Mouse (Mus musculus): ENCODE data around the gene Il34.

Gene Il34

GRCm38 (mm10) chr8:110776335-110776734 lies 29.4 kb downstream of the Il34 start:
- no peak for DNase-seq (ENCODE audit: low spot score)

DNA sequence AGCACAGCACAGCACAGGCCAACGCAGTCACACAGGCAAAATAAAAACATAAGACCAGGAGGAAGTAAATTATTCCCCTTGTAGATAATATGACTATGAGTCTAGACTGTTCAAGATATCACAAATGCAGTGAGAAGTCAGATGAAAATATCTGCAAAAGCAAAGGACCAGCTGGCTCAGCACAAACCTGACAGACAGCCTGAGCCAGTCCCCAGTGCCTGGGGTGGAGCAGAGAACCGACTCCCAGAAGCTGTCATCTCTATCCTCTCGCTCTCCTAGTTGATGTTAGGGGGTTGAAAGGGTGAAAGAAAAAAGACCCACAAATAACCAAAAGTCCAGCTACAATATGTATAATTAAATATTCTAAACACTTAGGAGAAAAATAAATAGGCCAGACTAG lies 30.0 kb downstream of the Il34 start:
- DNase-seq (ENCODE audit: low spot score) = no peak

GRCm38 (mm10) chr8:110775316-110775715 lies 30.4 kb downstream of the Il34 start:
- DNase-seq (ENCODE audit: low spot score) = no peak

DNA sequence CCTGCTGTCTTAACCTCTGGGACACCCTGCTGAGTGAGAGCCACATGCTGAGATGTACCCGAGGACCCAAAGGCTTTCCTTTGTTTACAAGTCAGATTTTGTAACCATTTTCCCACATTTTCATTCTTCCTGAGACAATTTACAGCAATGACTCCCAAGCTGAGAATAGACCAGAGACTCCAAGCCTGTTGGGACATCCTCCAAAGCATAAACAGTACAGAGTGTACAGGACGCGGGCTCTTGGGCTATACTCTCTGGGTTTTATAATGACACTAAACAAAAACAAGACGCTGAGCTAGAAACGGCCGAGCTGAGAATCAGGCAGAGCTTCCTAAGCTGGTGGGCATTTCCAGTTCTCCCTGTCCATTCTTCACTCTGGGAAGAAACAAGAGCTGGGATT lies 31.0 kb downstream of the Il34 start:
- no peak for DNase-seq (ENCODE audit: low spot score)

- no peak for DNase-seq (ENCODE audit: low spot score)
Measured at GRCm38 (mm10) chr8:110774047-110774446, 31.7 kb downstream of the Il34 start.

DNA sequence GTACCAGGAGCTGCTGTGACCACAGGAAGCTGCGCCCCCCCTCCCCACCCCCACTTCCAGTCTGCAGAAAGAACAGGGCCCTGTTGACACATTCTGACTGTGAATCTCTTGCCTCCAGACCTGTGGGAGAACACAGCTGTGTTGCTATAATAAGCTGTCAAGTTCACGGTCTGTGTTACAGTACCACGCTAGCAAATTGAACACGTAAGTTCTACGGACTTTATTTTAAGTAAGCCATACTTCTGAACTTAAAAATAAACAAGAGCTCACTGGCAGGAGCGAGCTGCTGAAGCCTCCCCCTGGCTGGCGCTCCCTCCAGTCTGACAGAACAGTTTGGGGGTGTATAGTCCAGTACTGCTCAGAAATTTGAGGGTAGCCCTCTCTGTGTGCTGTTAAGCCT lies 33.3 kb downstream of the Il34 start:
- DNase-seq (ENCODE audit: low spot score) = no peak

DNA sequence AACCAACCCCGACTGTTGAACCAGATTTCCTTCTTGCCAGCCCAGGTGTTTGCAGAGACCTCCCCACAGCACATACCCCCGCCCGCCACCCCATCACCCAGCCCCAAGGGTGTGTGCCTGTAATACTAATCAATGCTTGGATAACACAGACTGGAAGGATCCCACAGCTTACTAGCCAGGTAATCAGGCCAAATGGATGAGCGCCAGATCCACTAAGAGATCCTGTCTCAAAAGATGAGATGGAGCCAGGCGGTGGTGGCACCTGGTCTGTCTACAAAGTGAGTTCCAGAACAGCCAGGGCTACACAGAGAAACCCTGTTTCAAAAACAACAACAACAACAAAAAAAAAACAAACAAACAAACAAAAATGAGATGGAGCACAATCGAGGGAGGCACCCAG lies 38.5 kb downstream of the Il34 start:
- DNase-seq (ENCODE audit: low spot score) = no peak

- DNase-seq (ENCODE audit: low spot score) = no peak
Measured at GRCm38 (mm10) chr8:110764671-110765070, 41.1 kb downstream of the Il34 start.

- no peak for DNase-seq (ENCODE audit: low spot score)
Measured at GRCm38 (mm10) chr8:110761988-110762387, 43.7 kb downstream of the Il34 start.

GRCm38 (mm10) chr8:110761185-110761584 lies 44.5 kb downstream of the Il34 start:
- no peak for DNase-seq (ENCODE audit: low spot score)

DNA sequence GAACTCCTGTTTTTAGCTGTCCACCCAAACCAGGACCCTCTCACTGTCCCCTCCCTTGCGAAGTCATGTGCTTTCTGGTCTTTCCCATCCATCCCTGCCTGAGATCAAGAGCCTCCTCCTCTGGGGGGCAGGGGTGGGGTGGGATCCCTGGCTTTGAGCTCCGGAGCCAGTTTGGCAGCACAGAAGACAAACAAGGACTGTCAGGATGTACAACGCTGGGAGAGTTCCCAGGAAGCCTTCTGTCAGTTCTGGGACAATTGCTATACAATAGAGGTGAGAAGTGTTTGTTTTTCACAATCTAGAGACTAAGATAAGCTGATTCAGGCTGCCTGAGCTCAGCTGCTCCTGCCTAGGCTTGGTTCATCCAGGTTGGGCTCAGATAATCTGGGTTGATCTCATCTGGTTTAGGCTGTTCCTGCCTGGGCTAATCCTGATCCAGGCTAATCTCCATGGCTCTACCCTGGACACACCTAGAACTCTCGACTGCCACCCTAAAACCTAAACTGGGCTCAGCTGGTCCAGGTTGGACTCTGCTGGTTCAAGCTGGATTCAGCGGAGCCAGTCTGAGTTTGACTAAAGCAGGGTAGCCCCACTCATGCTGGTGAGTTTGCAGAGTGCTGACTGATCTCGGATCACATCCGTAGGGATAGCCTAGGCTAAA lies 45.3 kb downstream of the Il34 start:
- DNase-seq (ENCODE audit: low spot score) = no peak

GRCm38 (mm10) chr8:110756196-110756595 lies 49.5 kb downstream of the Il34 start:
- no peak for DNase-seq (ENCODE audit: low spot score)

DNA sequence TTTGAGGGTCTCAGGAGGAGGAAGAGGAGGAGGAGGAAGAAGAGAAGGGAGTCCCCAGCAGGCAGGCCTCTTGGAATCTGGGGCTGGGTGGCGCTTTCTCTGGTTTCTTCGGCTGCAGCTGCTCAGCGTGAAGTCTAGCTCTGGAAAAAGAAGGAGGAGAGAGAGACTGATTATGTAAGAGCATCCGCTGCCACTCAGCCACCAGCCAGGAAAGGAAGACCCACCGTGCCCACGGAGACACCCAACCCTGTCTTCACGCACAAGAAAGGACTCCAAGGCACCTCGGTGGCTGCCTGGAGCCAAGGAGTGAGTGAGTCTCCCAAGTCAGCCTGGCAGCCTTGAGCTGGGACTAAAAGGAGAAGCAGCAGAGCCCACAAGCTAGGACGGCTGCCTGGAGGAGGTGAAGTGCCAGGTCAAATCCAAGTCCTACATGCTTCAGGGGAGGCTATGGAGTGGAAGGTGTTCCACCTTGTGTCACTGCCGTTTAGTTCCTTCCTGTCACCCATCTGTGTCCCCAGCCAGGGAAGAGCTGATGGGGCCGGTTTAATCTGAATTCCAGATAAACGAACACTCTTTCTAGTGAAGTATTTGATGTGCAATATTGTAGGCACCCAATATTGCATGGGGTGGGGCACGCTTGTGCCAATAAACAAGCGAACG lies 50.1 kb downstream of the Il34 start:
- DNase-seq (ENCODE audit: low spot score) = no peak

- DNase-seq (ENCODE audit: low spot score) = no peak
Measured at GRCm38 (mm10) chr8:110754713-110755112, 51.0 kb downstream of the Il34 start.

- no peak for DNase-seq (ENCODE audit: low spot score)
Measured at GRCm38 (mm10) chr8:110751490-110751889, 54.2 kb downstream of the Il34 start.

DNA sequence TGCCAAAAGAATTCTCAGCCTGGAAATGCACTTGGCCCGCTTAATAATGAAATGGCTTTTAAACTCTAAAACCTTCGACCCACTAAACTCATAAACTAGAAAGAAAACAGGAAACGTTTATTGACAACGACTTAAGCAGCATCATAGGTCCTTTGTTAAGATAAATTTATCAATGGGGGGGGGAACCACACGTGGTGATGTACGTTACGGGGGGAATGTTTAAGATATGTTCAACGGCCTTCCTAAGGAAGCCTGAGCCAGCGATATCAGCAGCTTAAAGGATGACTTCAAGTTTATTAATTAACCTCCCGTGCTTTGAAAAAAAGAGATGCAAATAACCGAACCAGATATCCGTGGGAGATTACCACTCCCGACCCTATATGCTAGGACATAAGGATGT lies 55.5 kb downstream of the Il34 start:
- no peak for DNase-seq (ENCODE audit: low spot score)

DNA sequence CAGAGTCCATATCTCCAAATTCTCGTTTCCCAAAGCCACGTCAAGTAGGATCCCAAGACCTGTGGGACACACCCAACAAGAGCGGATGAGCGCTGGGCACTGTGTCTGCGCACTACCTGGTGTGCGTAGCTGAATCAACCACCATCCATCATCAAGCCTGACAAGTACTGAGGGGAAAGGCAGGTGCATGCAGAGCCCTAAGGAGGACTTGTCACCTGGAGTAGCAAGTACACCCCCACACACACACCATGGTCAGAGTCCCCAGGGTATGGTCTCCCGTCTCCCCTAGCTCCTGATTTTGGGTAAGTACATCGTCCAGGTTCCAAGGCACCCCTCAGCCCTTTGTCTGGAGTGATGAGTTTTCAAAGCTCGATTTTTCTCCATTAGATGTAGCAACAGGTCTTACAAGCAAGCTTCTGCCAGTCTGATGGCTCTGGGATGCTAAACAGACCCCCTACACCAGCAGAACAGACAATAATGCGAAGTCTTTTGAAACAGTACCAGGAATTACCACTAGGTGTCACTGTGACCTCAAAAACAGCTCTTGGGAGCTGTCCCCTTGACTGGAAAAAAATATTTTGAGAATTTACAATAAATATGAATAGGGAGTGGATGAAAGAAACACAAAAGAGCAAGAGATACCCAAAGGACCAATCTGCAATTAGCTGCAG lies 56.1 kb downstream of the Il34 start:
- no peak for DNase-seq (ENCODE audit: low spot score)

DNA sequence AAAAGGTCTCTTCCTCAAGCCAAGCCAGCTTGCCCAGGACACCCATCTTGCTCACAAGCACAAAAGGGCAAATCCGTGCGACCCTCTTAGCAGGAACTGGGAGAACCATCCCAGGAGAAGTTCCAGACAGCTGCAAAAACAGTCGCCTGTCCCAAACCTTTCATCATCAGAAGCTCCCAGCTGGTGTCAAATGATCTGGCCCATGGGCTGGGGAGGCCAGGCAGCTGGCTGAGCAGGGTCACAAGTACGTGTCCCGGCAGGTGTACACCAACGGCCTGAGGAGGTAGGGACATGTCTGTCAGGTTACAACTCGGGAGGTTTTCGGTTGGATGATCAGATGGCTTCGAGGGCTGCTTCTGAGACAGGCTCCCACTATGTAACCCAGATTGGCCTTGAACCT lies 59.1 kb downstream of the Il34 start:
- DNase-seq (ENCODE audit: low spot score) = no peak

GRCm38 (mm10) chr8:110745162-110745561 lies 60.6 kb downstream of the Il34 start:
- no peak for DNase-seq (ENCODE audit: low spot score)

DNA sequence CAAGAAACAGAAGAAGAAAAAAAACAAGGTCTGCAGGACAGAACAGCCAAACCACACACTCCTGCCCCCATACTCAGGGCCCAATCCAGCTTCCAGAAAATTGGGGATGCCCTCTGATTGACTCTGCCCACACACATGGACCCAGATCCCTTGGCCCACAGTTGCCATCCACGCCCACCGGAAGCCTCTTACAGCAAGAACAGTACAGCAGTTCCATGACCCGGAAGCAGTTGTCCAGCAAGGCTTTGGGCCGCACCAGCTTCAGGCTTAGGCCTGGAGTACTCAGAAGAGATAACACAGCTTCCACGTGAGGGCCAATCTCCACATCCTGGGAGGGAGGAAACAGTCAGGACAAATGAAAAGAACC lies 63.3 kb downstream of the Il34 start:
- no peak for DNase-seq (ENCODE audit: low spot score)

- no peak for DNase-seq (ENCODE audit: low spot score)
Measured at GRCm38 (mm10) chr8:110741816-110742451, 63.8 kb downstream of the Il34 start.

DNA sequence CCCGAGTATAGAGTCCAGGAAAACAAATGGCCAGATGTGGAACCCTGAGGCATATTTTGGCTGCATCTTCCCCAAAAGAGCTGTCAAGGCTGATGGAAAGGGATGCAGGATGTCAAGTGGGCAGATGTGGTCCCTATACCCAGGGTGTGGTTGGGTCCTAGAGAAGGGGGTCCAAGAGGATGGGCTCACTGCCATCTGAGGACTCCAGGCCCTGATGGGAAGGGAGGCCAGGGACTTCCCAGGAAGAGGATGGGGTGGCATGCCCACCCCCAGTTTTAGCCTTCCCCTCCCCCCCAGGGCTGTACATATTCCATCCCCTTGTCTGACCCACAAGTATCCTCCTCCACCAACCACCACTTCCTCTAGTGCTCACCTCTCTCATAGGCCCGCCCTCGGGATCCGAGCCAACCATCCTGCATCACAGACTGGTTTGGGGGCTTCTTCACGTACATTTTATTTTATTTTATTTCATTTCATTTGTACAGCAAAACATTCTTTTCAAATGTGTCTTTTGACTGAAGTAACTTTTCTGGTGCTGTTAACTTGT lies 65.0 kb downstream of the Il34 start:
- no peak for DNase-seq (ENCODE audit: low spot score)
